Mouse (Mus musculus) monocyte, adult 5-6 weeks (primary cell): Measurements from ENCODE around the gene Them4. TPM values are rescaled to one million over a fixed set of nuclear protein-coding genes. Genes with fewer than 3 reads are reported as not detected.

Experiments
- ATAC-seq: fragments of 153-309, 156-312 bp; replicated peaks from 2 replicates; pipeline ENCODE4 v1.8.0; 2017; ENCODE audit warnings: mild to moderate bottlenecking; ENCODE audit not compliant: low TSS enrichment, insufficient number of reproducible peaks, severe bottlenecking, poor library complexity, low FRiP score
- total RNA-seq: library from RNA; stranded (forward); fragments of 200-1000, 200-491, 200-594 nt; gene quantifications from 3 replicates; pipeline ENCODE4 v1.2.3, GENCODE M21; 2017

The Them4 gene
- total RNA-seq, 1 experiment from 2014 or later: 3.7 TPM

DNA sequence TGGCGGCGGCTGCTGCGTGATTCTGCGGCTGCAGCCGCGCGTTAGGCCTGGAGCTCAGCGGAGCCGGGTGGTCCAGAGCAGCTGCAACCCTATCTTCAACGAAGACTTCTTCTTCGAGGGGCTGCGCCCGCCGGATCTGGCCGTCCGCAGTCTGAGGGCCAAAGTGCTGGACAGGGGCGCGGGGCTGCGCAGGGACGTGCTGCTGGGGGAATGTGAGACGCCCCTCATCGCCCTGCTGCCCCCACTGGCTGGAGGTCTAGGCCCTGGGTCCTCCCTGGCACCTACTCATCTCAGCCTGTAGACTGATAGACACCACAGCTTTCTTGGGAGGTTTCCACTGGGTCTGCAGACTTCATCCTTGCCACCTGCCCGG is 54.3 kb downstream of the Them4 start:
- ATAC-seq: no peak

DNA sequence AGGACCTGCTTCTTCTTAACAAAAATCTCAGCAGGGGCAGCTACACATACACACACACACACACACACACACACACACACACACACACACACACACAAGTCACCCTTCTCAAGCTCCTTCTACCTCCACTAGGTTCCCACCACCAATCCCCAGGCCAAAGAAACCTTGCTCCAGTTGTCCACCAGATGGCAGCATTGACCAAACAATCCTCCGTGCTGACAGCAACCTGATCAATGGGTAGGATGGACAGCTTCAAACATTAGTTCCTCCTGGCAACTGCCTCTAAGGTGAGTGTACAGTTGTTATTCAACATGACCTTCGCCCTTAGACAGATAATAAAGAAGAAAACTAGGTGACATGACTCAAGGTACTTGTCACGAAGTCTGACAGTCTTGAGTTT is 56.9 kb downstream of the Them4 start:
- ATAC-seq: peak; percentile 71

DNA sequence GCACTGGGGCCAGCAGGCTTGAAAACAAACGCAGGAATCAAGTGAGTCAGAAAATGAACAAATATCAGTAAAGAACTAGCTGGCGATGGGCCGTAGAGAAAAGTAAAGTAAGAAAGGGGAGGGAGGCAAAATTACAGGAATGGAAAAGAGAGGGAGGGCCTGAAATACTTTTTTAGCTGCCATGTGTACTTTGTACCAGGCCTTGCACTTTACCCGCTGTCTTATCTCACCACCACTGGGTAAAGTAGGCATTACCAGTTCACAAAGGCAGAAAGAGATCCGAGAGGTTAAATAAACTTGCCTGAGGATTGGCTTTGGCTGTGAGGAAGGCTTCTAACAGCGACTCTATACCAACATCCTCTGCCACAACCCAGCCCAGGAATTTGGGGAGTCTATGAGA is 57.6 kb downstream of the Them4 start:
- no peak for ATAC-seq

DNA sequence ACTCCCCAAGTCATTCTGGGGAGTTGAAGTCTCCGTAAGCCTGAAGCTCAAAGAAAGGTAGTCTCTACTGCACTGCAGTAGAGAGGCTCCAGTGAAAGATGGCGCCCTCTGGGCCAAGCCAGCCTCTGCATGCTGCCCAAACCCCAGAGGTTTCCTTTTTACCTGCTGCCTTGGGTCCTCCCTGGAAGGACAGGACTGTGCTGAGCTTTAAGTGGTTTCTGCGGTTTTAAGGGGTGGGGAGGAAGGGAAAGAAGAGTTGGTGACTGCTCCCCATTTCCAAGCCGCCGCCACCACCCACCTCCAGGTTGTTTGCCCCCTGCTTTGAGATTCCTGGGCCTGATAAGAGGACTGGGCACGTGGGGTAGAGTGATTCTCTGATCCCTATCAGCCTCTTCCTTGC is 58.7 kb downstream of the Them4 start:
- ATAC-seq: no peak

DNA sequence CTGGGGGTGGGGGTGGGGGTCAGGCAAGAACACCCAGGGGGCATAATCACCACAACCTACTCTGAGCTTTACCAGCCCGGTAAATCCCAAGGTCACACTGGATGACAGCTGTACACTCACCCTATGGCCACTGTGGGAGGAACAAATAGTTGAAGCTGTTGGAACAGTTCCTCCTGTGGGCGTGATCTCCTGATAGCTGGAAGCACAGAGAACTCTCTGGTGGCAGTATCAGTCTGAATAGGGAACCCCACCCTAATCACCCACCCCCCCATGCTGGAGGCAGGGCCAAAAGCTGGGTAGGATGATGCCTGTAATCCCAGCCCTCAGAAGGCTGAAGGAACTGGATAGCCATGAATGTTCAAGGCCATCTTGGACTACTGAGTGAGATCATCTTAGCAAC is 59.8 kb downstream of the Them4 start:
- ATAC-seq: no peak

DNA sequence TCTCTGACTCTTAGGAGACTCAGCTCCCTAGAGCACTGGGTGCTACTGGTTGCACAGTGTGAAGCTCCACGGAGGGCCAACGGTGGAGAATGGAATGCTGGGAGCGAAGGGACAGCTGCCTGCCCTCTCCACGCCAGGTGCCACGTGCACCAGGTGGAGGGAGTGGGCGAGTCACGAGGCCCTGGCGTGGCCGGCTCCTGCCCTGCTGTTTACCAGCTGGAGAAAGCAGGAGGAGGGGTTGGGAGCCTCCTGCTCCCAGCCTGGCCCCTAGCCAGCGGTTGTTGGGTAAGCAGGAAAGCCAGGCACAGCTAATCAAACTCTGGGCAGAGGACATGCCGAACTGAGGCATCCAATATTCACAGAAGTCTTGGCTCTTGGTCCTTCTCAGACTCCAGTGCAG is 61.7 kb downstream of the Them4 start:
- ATAC-seq: no peak

DNA sequence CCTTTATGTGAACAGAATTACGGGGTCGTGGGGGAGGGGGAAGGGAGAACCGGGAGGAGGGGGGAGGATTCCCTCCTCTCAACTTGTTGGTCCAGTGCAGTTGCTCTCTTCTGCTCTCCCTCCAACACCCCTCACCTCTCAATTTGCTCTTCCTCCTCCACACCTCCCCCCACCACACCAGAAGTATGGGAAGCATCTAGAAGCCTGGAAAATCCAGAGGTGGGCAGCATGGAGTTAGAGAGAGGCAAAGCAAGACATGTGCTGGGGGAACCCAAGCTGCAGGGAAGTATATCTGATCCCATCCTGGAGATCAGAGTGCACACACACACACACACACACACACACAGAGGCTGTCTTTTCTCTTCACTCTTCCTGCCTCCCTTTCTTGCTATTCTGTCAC is 62.1 kb downstream of the Them4 start:
- no peak for ATAC-seq

DNA sequence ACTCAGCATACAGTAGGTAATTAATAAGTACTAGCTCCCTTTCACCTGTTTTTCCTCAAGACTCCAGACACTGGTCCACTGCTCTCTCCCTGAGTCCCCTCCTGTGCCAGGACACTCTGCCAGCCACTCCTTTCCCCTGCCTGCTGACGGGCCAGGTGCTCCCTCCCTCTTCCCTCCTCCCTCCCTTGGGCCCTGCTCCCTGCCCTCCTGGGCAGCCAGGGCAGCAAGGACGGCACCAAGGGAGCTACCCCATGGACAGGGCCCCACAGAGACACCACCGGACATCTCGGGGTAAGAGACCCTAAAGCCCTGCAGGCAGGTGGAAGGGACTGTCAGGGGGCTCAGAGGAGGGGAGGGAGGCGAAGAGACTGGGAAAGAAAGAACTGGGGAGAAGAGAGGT is 62.8 kb downstream of the Them4 start, which contains the start of gene Rorc:
Gene Rorc, plus strand, starts transcription at position 154 of the 400 bp plus-strand sequence.
- ATAC-seq: no peak

DNA sequence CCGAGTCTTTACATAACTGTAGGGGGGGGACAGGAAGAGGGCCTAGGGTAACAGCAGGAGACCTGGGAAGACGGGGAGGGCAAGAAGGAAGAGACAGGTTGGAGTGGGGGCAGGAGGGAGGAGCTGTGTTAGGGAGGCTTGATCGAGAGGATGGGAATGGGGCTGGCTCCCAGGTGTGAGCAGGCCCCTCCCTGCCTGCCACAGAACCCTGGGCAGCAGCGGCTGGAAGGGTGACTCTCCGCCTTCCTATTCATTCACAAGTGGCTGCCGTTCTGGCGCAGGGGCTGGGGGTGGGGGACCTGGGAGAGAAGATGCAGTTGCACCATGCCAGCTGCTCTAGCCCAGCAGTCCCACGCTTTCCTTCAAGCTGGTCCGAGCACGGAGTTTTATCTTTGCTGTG is 63.2 kb downstream of the Them4 start:
- ATAC-seq: no peak

DNA sequence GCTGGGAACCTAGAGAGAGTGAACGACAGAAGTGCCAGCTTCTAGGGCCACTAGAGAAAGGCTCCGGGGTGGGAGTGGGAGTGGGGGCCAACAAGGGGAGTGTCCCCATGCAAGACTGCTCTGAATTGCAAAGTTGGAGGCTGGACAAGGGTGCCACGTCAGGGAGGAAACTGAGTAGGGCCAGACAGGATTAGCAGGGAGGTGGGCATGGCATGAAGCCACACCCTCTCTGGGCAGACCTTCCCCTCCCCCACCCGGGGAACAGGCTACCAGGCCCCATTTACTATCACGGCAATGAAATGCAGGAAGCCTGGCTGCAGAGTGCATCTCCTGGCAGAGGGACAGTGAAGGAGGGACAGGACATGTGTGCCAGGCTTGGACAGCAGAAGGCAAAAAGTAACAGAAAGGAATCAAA is 63.7 kb downstream of the Them4 start:
- no peak for ATAC-seq

DNA sequence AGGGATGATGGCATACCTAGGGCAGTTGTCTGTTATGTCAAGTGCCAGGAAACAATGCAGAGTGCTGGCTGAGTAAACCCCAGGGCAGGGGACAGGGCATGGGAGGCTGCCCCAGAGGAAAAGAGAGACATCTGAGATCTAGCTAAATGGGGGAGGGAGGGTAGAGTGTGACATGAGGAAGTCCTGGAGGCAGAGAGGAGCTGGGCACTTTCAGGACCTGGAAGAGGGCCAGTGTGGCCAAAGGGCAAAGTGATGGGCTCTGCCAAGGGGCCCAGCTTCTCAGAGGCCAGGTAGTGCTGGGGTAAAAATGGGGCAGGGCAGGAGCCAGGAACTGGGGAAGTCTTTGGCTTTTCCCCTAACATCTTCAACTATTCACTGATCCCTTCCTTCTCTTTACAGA is 64.7 kb downstream of the Them4 start:
- ATAC-seq: no peak

DNA sequence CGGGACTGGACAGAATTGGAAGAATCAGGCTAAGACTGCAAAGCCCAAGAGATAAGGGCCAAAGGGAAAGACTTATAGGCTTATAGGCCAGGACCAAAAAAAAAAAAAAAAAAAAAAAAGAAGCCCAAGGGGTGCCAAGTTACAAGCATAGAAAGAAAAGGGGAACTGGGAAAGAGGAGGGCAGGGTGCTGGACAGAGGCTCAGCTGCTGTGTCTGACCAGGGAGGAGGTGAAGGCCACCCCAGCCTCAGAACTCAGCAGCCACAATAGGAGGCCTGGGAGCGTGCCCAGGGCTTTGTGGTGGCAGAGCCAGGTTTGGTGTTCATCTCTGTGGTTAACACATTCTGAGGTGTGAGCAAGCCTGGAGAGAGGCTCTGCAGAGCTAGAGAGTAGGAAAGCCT is 65.3 kb downstream of the Them4 start:
- ATAC-seq: no peak

DNA sequence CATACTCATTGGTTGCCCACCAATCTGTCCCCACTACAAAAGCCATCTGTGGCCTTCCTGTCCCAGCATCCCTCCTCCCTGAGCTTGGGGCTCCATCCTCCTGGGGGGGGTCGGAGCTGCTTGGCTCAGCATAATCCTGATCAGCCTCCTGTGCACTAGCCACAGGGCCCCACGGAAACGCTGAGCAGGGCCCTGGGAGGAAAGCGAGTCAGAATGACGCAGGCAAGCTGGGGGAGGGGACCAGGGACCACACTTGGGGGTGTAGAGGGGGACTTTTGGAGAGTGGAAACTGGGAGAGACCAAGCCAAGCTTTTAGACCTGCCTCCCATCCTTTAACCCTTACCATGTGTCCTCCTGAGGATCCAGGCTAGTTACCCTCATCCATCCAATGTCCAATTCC is 66.0 kb downstream of the Them4 start:
- no peak for ATAC-seq

DNA sequence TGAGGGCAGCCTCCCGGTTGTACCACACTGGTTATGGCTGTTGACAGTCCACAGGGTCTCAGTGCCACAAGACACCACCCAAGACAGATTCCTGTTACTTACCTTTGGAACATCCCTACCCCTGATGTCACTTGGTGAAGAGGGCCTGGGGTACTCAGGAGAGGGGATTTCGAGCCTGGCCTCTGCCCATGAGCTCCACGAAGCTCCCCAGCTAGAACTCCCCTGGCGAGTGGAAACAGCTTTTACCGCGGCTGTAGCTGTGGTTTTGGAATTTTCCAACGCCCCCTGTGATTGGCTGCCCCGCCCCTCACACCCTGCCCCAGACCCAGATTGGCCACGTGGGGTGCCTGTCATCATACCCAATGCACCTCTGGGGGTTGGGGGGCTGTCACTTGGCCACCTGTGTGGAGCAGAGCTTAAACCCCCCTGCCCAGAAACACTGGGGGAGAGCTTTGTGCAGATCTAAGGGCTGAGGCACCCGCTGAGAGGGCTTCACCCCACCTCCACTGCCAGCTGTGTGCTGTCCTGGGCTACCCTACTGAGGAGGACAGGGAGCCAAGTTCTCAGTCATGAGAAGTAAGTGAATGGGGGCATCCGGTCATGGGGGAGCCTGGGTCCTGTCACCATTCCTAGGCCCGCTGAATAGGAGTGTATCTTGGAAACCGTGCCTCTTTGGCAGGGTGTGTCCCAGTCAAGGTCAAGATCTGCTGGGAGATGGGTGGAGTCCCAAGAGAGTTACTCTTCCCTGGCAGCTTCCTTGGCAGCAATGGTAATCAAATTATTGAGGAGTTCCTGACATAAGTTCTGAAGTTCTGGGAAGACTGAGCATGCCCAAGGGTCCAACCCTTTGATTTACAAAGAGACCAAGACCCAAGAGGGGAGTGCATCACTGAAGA is 67.4 kb downstream of the Them4 start:
- no peak for ATAC-seq

DNA sequence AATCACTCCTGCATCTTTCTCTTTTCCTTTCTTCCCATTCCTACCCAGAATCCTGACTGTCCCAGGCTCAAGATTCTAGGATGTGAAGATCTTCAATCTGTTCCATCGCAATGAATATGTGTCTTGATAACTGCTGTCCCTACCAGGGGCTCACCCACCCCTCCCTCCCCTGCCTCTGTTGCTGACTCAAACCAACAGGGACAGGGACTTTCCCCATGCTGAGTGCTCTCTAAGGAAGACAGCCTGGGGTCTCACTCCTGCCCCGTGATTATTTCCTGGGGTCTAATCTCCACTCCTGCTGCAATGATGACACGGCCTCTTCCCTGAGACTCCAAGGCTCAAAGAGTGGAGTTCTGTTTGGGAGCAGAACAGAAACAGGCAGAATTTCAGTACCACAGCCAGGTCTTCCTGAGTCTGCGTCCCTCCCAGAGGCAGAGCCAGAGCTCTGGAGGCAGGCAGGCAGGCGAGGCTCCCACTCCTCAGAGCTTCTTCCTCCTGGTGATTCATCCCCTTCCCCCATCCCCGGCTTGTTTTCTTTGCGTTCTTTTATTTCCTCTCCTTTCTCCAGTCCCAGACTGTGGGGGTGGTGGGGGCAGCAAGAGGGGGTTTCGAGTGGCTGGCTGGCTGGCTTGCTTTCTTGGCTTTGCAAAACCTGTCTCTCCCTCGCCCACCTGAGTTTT is 70.1 kb downstream of the Them4 start:
- ATAC-seq: no peak

Other genes starting within 250 kb of the Them4 start
- gene Gm10697, start 237.4 kb upstream of the Them4 start, total RNA-seq: not detected in 3 replicates
- not detected in 3 replicates for gene Gm10696, start 131.9 kb upstream of the Them4 start, total RNA-seq
- not detected in 3 replicates for gene Gm5286, start 113.4 kb upstream of the Them4 start, total RNA-seq
- gene Gm4778, start 46.1 kb upstream of the Them4 start, total RNA-seq: not detected in 3 replicates
- gene Them5, start 32.0 kb downstream of the Them4 start, total RNA-seq: not detected in 3 replicates
- gene C2cd4d, start 52.3 kb downstream of the Them4 start, total RNA-seq: not detected in 3 replicates
- gene Rorc, start 62.7 kb downstream of the Them4 start, total RNA-seq: 0.38 TPM in 1 of 3 replicates, not detected in the others
- gene Lingo4, start 88.4 kb downstream of the Them4 start, total RNA-seq: not detected in 3 replicates
- 1.2 to 4.4 TPM (median 2.8 TPM) in 3 replicates for gene Tdrkh, start 103.2 kb downstream of the Them4 start, total RNA-seq
- gene Mrpl9, start 133.2 kb downstream of the Them4 start, total RNA-seq: 54.6 to 77.8 TPM (median 70.4 TPM) in 3 replicates
- 0.43 TPM in 1 of 3 replicates, not detected in the others for gene Oaz3, start 133.8 kb downstream of the Them4 start, total RNA-seq
- gene Celf3, start 168.2 kb downstream of the Them4 start, total RNA-seq: 0.19 TPM in 1 of 3 replicates, not detected in the others
- 1.8 to 2.2 TPM in 2 of 3 replicates, not detected in the other for gene Riiad1, start 170.3 kb downstream of the Them4 start, total RNA-seq